Mouse (Mus musculus): ENCODE results near the gene Wdr92. TPM values are rescaled to one million over a fixed set of nuclear protein-coding genes. Genes with fewer than 3 reads are reported as not detected.

Gene Wdr92
- polyA plus RNA-seq, 1 experiment from 2014 or later = 20.9 TPM

DNA sequence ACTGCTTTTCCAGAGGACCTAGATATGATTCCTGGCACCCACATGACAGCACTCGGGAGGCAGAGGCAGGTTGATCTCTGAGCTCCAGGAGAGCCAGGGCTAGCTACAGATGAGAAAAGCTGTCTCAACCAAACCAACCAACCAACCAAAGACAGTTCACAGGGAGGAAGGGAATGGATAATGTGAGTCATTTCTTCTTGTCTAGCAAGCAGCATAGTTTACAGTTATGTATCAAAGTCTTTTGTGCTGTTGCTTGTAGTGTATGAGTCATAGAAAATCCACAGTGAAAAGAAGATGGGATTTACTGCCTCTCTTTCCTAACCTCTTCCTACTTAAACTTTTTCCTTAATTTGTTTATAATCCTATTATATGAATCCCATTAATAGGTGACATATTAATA is 5.3 kb upstream of the Wdr92 start:
- Histone ChIP-seq H3K36me3 (peaks cover 5% of the 10 kb centered on the region), H3K4me3 (no peak overlapping the region), H3K9ac (no peak overlapping the region), H3K27me3 (no peaks in the 10 kb centered on the region), H3K27ac (replicated peaks) (no peak overlapping the region), H3K9me3 (no peaks in the 10 kb centered on the region; the same call in 1 of the 2 replicates), H3K4me2 (no peak overlapping the region), H3K4me1 (replicated peaks) (0 out of 2 replicates have a peak, but pooled peaks cover 7% of the 10 kb centered on the region)
- 97% methylated on average over 1 of the region's 1 CpGs for WGBS
- ATAC-seq (ENCODE audit: low read depth) = no peak

DNA sequence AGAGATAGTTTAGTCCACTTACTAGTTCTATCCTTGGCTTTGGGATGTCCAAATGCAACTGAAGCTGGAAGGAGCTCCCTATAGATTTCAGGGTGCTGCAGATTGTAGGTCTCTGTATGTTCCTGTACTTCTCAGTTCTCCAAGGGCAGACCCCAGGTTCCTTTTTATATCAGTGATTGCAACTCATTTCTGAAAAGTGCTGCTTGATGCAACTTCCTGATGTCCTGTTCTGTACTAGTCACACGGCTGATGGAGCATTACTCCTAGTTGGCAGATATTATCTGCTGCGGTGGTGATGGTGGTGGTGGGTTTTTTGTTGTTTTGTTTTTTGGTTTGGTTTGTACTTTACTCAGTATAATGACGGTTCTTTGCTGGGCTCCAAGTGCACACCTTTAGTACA is 1.2 kb upstream of the Wdr92 start:
- Histone ChIP-seq H3K4me2 (no peak overlapping the region), H3K27ac (replicated peaks) (no peak overlapping the region), H3K27me3 (no peaks in the 10 kb centered on the region), H3K4me1 (replicated peaks) (peaks cover 4% of the 10 kb centered on the region; the same call in 1 of the 2 replicates), H3K9me3 (no peaks in the 10 kb centered on the region), H3K4me3 (no peak overlapping the region), H3K9ac (no peak overlapping the region), H3K36me3 (peaks cover 6% of the 10 kb centered on the region; the same call in 1 of the 2 replicates)
- no peak for ATAC-seq (ENCODE audit: low read depth)
- WGBS = 87% methylated on average over 3 of the region's 3 CpGs

DNA sequence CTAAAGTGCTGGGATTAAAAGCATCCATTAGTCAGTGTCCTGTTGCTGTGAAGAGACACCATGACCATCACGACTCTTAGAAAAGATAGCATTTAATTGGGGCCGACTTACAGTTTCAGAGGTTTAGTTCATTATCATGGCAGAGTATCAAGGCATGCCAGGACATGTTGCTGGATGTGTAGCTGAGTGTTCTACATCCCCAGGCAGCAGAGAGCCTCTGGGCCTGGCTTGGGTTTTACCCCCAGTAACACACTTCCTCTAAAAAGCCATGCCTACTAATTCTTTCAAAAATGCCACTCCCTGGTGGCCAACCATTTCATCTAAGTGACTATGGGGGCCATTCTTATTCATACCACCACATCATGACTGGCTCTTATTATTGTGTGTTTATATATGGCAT is 1.3 kb downstream of the Wdr92 start:
- Histone ChIP-seq H3K27me3 (no peaks in the 10 kb centered on the region), H3K4me3 (no peak overlapping the region), H3K27ac (replicated peaks) (no peak overlapping the region), H3K36me3 (peaks cover 6% of the 10 kb centered on the region; the same call in 1 of the 2 replicates), H3K4me2 (no peak overlapping the region), H3K9me3 (no peaks in the 10 kb centered on the region), H3K4me1 (replicated peaks) (peaks cover 4% of the 10 kb centered on the region; the same call in 1 of the 2 replicates), H3K9ac (no peak overlapping the region)
- no peak for ATAC-seq (ENCODE audit: low read depth)
- WGBS = 94% methylated on average over 2 of the region's 2 CpGs

DNA sequence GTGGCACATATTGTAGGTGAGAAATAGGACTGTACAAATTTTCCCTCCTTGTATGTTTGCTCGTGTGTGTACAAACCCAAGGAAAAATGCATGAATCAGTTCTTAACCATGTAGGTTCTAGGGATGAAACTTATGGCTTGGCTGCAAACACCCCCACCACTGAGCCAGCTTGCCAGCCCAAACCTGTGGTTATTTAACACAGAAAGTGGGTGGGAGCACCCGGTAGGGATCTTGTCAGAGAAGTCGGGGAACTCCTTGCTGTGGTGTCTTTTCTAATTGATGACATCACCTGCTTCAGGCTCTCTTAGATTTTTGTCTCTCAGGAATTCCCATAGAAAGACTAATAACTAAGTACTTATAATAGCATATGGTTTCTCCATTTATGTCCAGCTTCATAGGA is 5.7 kb downstream of the Wdr92 start:
- no peak for ATAC-seq (ENCODE audit: low read depth)
- H3K9ac ChIP-seq = no peak overlapping the region
- H3K9me3 ChIP-seq = no peaks in the 10 kb centered on the region
- 82% methylated on average over 3 of the region's 3 CpGs for WGBS
- H3K36me3 ChIP-seq = peaks cover 6% of the 10 kb centered on the region; the same call in 1 of the 2 replicates
- no peak overlapping the region for H3K4me3 ChIP-seq
- H3K4me2 ChIP-seq = no peak overlapping the region
- H3K4me1 ChIP-seq (replicated peaks) = no peaks in the 10 kb centered on the region; the same call in 1 of the 2 replicates
- H3K27ac ChIP-seq (replicated peaks) = no peak overlapping the region
- no peaks in the 10 kb centered on the region for H3K27me3 ChIP-seq

DNA sequence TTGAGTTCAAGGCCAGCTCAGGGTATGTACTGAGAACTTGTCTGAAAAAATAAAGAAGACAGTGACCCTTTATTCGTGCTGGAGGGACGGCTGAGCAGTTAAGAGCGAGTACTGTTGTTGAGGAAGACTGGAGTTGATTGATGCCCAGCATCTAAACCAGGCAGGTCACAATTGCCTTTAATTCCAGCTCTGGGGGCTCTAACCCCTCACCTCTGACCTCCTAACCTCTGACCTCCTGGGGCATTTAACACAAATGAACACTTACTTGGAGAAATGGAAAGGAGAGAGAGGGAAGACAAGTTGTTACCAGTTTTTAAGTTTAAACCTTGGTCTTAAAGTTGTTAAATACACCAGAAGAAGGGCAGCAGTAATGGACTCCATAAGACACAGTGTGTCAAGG is 6.9 kb downstream of the Wdr92 start:
- no peak overlapping the region for H3K4me3 ChIP-seq
- no peaks in the 10 kb centered on the region for H3K4me1 ChIP-seq (replicated peaks)
- H3K9me3 ChIP-seq = no peaks in the 10 kb centered on the region
- ATAC-seq (ENCODE audit: low read depth) = no peak
- no peaks in the 10 kb centered on the region for H3K36me3 ChIP-seq
- 21% methylated on average over 3 of the region's 3 CpGs for WGBS
- no peaks in the 10 kb centered on the region for H3K27me3 ChIP-seq
- no peak overlapping the region for H3K4me2 ChIP-seq
- H3K27ac ChIP-seq (replicated peaks) = no peak overlapping the region
- H3K9ac ChIP-seq = no peak overlapping the region

DNA sequence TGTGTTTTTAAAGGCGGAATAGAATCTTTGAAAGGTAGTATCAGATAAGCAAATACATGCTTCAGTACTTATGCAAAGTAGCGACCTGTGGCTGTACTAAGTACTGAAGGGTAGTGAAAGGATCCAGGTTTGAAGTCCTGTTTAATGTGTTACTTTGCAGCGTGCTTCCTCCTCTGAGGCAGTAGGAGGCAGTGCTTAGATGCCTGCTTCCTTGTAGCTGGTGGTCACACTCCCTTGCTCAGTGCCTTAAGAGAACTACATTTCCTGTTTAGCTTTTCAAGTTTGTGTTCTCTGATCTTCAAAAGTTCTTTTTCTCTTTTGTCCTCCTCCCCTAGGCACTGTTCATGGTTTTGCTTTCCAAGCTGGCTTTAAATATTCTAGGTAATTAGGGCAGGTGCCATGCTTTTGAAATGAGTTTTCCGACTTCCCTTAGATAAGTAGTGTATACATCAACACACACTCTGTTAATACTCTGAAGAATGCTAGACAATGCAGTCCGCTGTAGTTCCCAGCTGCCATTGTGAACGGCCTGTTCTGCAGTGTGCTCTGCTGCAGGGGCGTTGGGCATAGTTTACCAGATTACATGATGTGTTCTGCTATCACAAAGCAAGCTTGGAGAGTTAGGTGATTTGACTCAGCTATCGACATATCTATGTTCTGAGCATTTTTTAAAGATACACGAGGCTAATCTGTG is 10.4 kb downstream of the Wdr92 start:
- Histone ChIP-seq H3K36me3 (peaks cover 32% of the 10 kb centered on the region), H3K4me3 (no peak overlapping the region), H3K27ac (replicated peaks) (no peak overlapping the region), H3K4me1 (replicated peaks) (no peaks in the 10 kb centered on the region), H3K9me3 (no peaks in the 10 kb centered on the region), H3K27me3 (no peaks in the 10 kb centered on the region), H3K4me2 (no peak overlapping the region), H3K9ac (no peak overlapping the region)
- ATAC-seq (ENCODE audit: low read depth) = no peak
- 84% methylated on average over 9 of the region's 9 CpGs for WGBS

DNA sequence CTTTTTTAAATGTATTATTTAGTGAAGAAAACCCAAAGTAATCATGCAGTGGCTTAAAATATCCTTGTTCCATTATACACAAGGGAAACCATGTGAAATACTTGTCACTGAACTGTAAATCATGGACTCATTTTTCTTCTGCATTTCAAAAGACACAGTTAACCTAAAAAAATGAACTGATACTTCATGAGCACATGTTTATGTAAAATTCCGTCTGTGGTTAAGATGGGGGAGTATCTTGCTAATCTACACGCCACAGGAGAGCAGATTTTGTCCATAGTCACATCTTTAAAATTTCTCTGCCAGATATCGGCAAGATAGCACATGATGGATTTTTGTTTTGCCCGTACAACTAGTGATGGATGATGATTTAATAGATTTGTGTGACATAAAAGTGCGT is 17.3 kb downstream of the Wdr92 start:
- WGBS = 89% methylated on average over 5 of the region's 5 CpGs
- Histone ChIP-seq H3K9me3 (no peaks in the 10 kb centered on the region), H3K27ac (replicated peaks) (no peak overlapping the region), H3K4me2 (no peak overlapping the region), H3K36me3 (peaks cover 82% of the 10 kb centered on the region), H3K4me1 (replicated peaks) (no peaks in the 10 kb centered on the region), H3K9ac (no peak overlapping the region), H3K27me3 (no peaks in the 10 kb centered on the region), H3K4me3 (no peak overlapping the region)
- ATAC-seq (ENCODE audit: low read depth) = no peak

DNA sequence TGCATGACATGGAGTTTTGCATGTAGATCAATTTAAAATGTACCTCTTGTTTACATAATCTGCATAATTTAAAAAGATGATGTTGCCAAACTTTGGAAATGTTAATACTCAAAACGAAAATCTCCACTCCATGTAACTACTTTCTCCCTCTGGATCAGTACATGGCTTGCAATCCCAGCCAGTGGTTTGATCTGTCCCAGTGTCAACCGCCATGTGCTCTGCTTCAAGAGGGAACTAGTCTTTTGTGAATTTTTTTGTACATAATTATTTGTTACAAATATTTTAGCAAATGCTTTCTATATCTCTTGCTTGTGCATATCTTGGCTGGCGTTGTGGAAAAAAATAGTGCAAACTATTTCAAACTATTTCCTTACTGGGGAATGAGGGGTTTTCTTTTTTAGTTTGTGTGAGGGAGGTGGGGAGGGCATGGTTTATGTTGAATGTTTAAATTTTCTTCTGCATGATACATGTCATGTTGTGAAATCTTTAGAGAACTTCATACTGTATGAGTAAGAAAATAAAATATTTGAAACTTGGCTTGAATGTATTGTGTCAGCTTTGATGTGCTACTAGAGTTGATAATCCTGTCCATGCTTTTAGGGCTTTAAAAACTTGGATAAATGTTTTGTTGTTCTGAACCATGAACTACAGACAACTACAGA is 18.1 kb downstream of the Wdr92 start:
- H3K4me1 ChIP-seq (replicated peaks) = no peaks in the 10 kb centered on the region
- no peak overlapping the region for H3K9ac ChIP-seq
- peaks cover 74% of the 10 kb centered on the region for H3K36me3 ChIP-seq
- ATAC-seq (ENCODE audit: low read depth) = no peak
- no peaks in the 10 kb centered on the region for H3K27me3 ChIP-seq
- H3K27ac ChIP-seq (replicated peaks) = no peak overlapping the region
- 93% methylated on average over 3 of the region's 3 CpGs for WGBS
- no peaks in the 10 kb centered on the region for H3K9me3 ChIP-seq
- no peak overlapping the region for H3K4me3 ChIP-seq
- H3K4me2 ChIP-seq = no peak overlapping the region

DNA sequence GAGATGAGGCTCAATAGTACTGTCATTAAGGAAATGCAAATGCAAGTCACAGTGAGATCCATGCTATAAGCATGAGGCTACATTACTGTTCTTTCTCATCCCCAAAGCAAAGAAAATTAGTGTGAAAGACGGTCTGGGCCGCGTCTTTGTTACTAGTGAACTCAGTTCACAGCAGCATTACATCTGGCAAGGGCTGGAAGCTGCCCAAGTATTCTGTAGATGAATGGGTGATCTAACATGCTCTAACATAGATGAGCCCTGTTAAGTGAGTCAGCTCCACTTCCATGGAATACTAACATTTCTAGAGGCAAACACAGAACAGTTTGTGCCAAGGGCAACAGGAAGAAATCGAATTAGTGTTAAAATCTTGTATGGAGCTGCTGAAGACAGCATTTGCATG is 19.0 kb downstream of the Wdr92 start:
- Histone ChIP-seq H3K4me2 (no peak overlapping the region), H3K4me1 (replicated peaks) (no peaks in the 10 kb centered on the region), H3K4me3 (no peak overlapping the region), H3K27me3 (no peaks in the 10 kb centered on the region), H3K9me3 (no peaks in the 10 kb centered on the region), H3K36me3 (peaks cover 70% of the 10 kb centered on the region), H3K27ac (replicated peaks) (no peak overlapping the region), H3K9ac (no peak overlapping the region)
- no peak for ATAC-seq (ENCODE audit: low read depth)
- WGBS = 96% methylated on average over 4 of the region's 4 CpGs

DNA sequence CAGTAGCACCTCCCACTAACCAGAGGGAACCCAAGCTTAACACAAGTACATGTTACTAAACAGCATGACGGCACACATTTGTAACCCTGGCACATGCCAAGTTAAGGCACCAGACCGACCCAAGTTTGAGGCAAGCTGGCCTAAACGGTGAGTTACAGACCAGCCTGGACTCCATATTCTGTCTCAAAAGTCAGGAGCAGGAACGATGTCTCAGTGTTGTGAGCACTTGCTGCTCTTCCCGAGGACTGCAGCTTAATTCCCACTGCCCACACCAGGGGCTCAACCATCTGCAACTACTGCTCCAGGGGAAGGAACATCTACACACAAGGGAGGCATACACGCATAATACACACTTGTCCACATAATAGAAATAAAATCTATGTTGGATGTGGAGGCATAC is 20.6 kb downstream of the Wdr92 start:
- Histone ChIP-seq H3K27me3 (no peaks in the 10 kb centered on the region), H3K4me1 (replicated peaks) (no peaks in the 10 kb centered on the region), H3K9me3 (no peaks in the 10 kb centered on the region), H3K27ac (replicated peaks) (no peak overlapping the region), H3K36me3 (peaks cover 67% of the 10 kb centered on the region), H3K4me3 (no peak overlapping the region), H3K9ac (no peak overlapping the region), H3K4me2 (no peak overlapping the region)
- no peak for ATAC-seq (ENCODE audit: low read depth)
- 91% methylated on average over 6 of the region's 6 CpGs for WGBS

DNA sequence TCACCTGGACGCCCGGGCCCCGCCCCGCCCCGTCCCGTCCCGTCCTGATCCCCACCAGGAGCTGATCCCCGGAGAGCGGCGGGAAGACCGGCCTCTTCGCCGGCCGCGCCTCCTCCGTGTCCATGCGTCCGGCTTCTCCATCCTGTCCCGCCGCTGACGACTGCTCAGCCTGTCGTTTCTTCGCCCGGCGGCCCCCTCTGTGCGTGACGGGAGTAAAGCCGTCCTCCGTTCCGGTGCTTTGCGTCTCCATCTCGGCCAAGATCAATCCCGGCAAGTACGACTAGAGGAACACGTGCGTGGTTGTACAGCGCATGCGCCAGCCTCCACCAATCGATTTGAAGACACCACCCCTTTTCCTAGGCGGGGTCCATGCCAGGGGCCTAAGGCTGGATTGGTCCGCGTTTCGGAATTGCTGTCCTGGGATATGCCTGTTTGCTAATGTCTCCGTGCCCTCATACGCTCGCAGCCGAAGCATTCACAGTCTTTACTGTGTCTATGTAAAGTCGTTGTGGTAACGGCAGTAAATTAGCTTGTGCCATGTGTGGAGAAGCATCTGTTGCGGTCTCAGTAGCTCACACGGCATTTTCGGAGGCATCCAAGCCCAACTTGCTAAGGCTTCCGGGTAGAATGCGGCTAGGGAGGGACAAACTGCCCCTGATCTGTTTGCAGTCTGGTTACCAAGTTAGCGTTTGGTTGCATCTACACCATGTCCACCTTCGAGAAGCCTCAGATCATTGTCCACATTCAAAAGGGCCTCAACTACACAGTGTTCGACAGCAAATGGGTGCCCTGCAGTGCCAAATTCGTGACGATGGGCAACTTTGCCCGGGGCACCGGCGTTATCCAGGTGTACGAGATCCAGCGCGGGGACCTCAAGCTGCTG is 29.6 kb downstream of the Wdr92 start, which contains the start of gene Pno1:
TSS of gene Pno1 (minus strand) at position 311 of the 883 bp plus-strand sequence.
- Histone ChIP-seq H3K27ac (replicated peaks) (peak within 1 kb of the TSS; percentile 83), H3K9me3 (no peaks in the 10 kb centered on the region), H3K27me3 (no peaks in the 10 kb centered on the region), H3K4me3 (peak within 1 kb of the TSS; percentile 72), H3K4me2 (peak within 1 kb of the TSS; percentile 68), H3K4me1 (replicated peaks) (peaks cover 29% of the 10 kb centered on the region), H3K9ac (peak within 1 kb of the TSS; percentile 85), H3K36me3 (peaks cover 19% of the 10 kb centered on the region)
- ATAC-seq (ENCODE audit: low read depth) = peak; percentile 99
- under 1% methylated on average over 65 of the region's 65 CpGs for WGBS

DNA sequence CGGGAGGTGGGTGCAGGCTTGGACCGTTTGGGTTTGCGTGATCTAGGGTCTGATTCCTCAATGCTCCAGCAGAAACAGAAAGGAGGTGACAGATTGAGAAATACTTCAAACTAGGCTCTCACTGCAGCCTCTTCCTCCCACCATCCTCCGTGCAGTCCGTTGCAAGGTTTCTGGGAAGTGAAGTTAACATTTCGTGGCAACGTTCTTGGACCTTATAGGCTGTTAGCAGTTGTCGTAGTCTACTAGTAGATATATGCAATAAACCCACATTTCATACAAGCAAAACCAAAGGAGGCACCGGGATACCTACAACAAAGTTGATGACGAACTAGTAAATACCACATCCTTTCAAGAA is 30.2 kb downstream of the Wdr92 start:
- peak overlapping the region; percentile 83 for H3K27ac ChIP-seq (replicated peaks)
- no peak for ATAC-seq (ENCODE audit: low read depth)
- 2% methylated on average over 10 of the region's 10 CpGs for WGBS

More for the DNA sequence above, 30.2 kb downstream of the Wdr92 start:
- H3K4me1 ChIP-seq (replicated peaks) = peaks cover 29% of the 10 kb centered on the region
- no peaks in the 10 kb centered on the region for H3K9me3 ChIP-seq
- H3K27me3 ChIP-seq = no peaks in the 10 kb centered on the region
- peak overlapping the region; percentile 85 for H3K9ac ChIP-seq
- peak overlapping the region; percentile 68 for H3K4me2 ChIP-seq
- peaks cover 15% of the 10 kb centered on the region for H3K36me3 ChIP-seq
- peak overlapping the region; percentile 72 for H3K4me3 ChIP-seq

Measured in neural tube, embryonic 13.5 days (tissue).